Mouse (Mus musculus) kidney, embryonic 15.5 days (tissue): ENCODE results near the gene Vps26a. TPM values are rescaled to one million over a fixed set of nuclear protein-coding genes. Genes with fewer than 3 reads are reported as not detected.

Experiments used
- ATAC-seq: fragments of 200-750 bp; cut with Nextera tagmentation; replicated peaks from 2 replicates; pipeline ENCODE4 v1.8.0; 2017; ENCODE audit warnings: moderate TSS enrichment; ENCODE audit not compliant: low FRiP score
- H3K27ac ChIP-seq: fragments of 300-500 bp; sonication (generic); 2 replicates; pipeline ENCODE4 v1.5.1; 2015; ENCODE audit warnings: mild to moderate bottlenecking, inconsistent platforms
- H3K27me3 ChIP-seq: fragments of 300-500 bp; sonication (generic); 2 replicates; pipeline ENCODE4 v1.6.1; 2015; ENCODE audit warnings: inconsistent platforms
- H3K36me3 ChIP-seq: fragments of 300-500 bp; sonication (generic); 2 replicates; pipeline ENCODE4 v1.6.1; 2015; ENCODE audit warnings: inconsistent platforms
- H3K4me1 ChIP-seq: fragments of 300-500 bp; sonication (generic); 2 replicates; pipeline ENCODE4 v1.6.1; 2015; ENCODE audit warnings: inconsistent platforms
- H3K4me2 ChIP-seq: fragments of 300-500 bp; sonication (generic); 2 replicates; pipeline ENCODE4 v1.6.1; 2015; ENCODE audit warnings: moderate library complexity, mild to moderate bottlenecking, inconsistent platforms
- H3K4me3 ChIP-seq: fragments of 300-500 bp; sonication (generic); replicated peaks from 2 replicates; pipeline ENCODE4 v1.5.1; 2015; ENCODE audit warnings: mild to moderate bottlenecking, inconsistent platforms
- H3K9ac ChIP-seq: fragments of 300-500 bp; sonication (generic); 2 replicates; pipeline ENCODE4 v1.6.1; 2015; ENCODE audit warnings: mild to moderate bottlenecking, inconsistent platforms
- H3K9me3 ChIP-seq: fragments of 300-500 bp; sonication (generic); replicated peaks from 2 replicates; pipeline ENCODE4 v1.6.1; 2016; ENCODE audit warnings: inconsistent platforms
- WGBS: fragments of 180-500 bp; shearing (Covaris S2); methylation state at CpG from one replicate; pipeline ENCODE4 v1.1.7; 2015; ENCODE audit warnings: mixed read lengths; 5-methylcytosine and 5-hydroxymethylcytosine counted together
- polyA plus RNA-seq: library from polyadenylated mRNA; unstranded; fragments of >200 nt; fragmentation: Nextera tagmentation; extraction: Ambion mirVana; gene quantifications from 2 replicates; pipeline ENCODE4 v1.2.1, GENCODE M21; 2015

The Vps26a gene
- 79.3 and 81.7 TPM in 2 replicates for polyA plus RNA-seq

DNA sequence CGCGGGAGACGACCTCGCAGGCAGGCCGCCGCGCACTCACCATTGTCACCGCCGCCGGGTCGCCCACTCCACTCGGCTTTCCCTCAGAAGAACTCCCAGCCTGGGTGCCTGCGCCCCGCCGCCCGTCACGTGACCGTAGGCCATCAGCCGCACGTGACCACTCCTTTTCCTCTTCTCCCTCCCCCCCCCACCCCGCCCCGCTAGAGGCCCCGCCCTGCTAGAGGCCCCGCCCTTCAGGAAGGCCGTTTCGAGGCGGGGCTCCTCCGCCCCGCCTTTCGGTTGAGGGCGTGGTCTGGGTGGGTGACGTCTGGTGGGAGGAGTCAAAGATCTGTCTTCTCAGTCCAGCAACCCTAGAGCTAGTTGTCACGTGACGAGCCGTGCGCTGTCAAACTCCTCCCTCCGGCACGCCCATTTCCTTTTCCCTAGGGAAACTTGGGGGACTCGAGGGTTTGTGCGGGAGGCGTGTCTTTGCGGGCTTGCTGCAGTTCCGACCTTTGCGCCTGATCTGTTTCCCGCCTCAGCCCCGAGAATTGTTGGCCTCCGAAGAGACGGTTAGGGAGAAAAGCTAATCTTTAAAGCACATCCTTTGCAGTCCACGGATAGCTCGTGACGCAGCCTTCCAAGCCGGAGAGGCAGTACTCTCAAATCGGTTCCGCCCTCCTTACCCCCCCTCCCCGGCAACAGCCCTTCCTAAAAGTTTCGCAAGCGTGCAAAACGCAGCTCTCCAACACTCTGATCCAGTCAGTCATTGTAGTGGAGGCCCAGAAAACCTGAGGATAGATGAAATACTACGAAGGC, at the start of gene Vps26a:
TSS of gene Vps26a (minus strand) at position 188 of the 798 bp plus-strand sequence.
- Histone ChIP-seq H3K9me3 (no peaks in the 10 kb centered on the region), H3K4me3 (peak within 1 kb of the TSS; percentile 78), H3K4me2 (peak within 1 kb of the TSS; percentile 77), H3K9ac (peak within 1 kb of the TSS; percentile 85), H3K36me3 (no peaks in the 10 kb centered on the region), H3K27ac (peak within 1 kb of the TSS; percentile 84), H3K27me3 (no peaks in the 10 kb centered on the region), H3K4me1 (peaks cover 8% of the 10 kb centered on the region; the same call in 1 of the 2 replicates)
- under 1% methylated on average over 52 of the region's 59 CpGs for WGBS
- peak; percentile 90 for ATAC-seq

DNA sequence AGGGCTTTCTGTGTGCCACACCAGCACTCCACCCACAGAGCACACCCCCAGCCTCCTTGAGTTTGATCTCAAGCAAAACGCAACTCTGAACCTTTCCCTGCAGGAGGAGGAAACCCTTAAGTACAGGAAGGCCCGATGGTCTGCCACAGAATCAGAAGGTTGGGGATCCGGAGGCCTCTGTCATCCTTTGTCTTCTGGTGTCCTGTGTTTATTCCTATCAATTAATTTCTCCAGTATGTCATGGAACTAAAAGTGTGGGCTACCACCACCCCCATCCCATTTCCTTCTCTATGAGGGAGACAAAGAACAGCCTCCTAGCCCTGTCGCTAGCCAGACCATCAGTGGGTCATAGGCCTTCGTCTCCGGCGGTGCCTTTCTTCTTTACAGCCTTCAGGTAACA, 47.9 kb upstream of the Vps26a start:
- ATAC-seq = no peak
- WGBS = 76% methylated on average over 7 of the region's 7 CpGs
- Histone ChIP-seq H3K4me3 (no peak overlapping the region), H3K36me3 (no peaks in the 10 kb centered on the region), H3K27ac (no peak overlapping the region), H3K9ac (no peak overlapping the region), H3K4me2 (no peak overlapping the region), H3K27me3 (no peaks in the 10 kb centered on the region), H3K4me1 (0 out of 2 replicates have a peak, but pooled peaks cover 4% of the 10 kb centered on the region), H3K9me3 (no peaks in the 10 kb centered on the region)

DNA sequence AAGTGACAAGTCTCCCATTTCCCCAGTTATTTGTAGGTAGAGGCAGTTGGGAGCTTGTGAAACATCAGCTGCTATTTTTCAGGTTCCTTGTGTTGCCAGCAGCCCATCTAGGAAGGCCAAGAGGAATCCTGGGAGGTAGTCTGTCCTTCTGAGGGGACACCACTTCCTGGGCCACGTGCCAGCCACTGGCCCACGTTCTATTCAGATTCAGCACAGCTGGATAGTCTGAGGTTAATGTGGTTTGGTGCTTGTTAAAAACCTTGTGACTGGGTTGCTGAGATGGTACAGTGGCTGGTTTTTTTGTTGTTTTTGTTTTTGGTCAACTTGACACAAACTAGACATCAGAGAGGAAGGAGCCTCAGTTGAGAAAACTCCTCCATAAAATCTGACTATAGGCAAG, 46.2 kb upstream of the Vps26a start:
- Histone ChIP-seq H3K9ac (no peak overlapping the region), H3K4me3 (no peak overlapping the region), H3K27me3 (no peaks in the 10 kb centered on the region), H3K4me2 (no peak overlapping the region), H3K27ac (no peak overlapping the region), H3K4me1 (0 out of 2 replicates have a peak, but pooled peaks cover 4% of the 10 kb centered on the region), H3K9me3 (no peaks in the 10 kb centered on the region), H3K36me3 (no peaks in the 10 kb centered on the region)
- no peak for ATAC-seq
- WGBS = 51% methylated on average over 2 of the region's 2 CpGs

DNA sequence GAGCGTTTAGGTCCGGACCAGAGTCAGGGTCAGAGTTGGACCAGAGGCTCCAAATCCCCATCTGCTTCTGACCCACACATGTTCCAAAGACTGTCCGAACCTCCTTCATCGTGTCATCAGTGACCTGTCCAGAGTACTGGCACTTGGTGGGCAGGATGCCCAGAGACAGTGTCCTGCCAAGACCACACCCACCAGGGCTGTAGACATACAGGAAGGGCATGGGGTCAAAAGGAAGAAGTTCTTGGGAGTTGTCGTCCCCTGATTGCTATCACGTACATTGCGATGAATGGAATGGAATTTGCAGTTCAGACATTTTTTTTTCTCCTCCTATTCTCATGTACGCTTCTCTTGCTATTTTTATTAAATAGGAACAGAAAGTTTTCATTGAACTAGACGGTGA, 43.6 kb upstream of the Vps26a start:
- H3K9me3 ChIP-seq = no peaks in the 10 kb centered on the region
- H3K4me3 ChIP-seq = no peak overlapping the region
- H3K4me2 ChIP-seq = no peak overlapping the region
- 77% methylated on average over 9 of the region's 9 CpGs for WGBS
- ATAC-seq = no peak; the same call in 1 of the 2 replicates
- no peak overlapping the region for H3K9ac ChIP-seq
- H3K36me3 ChIP-seq = no peaks in the 10 kb centered on the region
- 0 out of 2 replicates have a peak, but pooled peaks cover 4% of the 10 kb centered on the region for H3K4me1 ChIP-seq
- no peak overlapping the region for H3K27ac ChIP-seq
- H3K27me3 ChIP-seq = no peaks in the 10 kb centered on the region

DNA sequence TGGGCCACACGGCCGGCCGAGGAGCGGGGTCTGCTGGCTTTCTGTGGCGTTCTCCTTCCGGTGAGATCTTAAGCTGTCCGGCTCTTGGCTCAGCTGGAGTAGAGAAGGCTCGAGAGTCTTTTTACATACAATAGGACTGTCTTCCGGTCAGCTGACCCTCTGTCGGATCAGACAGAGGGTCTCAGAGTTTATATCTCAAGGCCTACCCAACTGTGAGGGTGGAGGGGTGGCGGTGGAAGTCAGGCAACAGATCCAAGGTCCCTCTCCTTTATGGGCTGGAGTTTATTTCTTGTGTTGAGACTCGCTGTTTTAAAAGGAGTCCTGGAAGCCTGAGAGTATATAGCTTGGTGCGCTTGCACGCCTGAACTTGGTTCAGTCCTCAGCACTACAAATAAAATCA, 40.7 kb upstream of the Vps26a start, which contains the start of gene Srgn:
TSS of gene Srgn (minus strand) at position 101 of the 400 bp plus-strand sequence.
- WGBS = 88% methylated on average over 14 of the region's 14 CpGs
- Histone ChIP-seq H3K9ac (no peak within 1 kb of the TSS), H3K4me3 (no peak within 1 kb of the TSS), H3K27me3 (no peaks in the 10 kb centered on the region), H3K4me1 (no peaks in the 10 kb centered on the region), H3K9me3 (no peaks in the 10 kb centered on the region), H3K4me2 (no peak within 1 kb of the TSS), H3K27ac (no peak within 1 kb of the TSS), H3K36me3 (no peaks in the 10 kb centered on the region)
- no peak for ATAC-seq

DNA sequence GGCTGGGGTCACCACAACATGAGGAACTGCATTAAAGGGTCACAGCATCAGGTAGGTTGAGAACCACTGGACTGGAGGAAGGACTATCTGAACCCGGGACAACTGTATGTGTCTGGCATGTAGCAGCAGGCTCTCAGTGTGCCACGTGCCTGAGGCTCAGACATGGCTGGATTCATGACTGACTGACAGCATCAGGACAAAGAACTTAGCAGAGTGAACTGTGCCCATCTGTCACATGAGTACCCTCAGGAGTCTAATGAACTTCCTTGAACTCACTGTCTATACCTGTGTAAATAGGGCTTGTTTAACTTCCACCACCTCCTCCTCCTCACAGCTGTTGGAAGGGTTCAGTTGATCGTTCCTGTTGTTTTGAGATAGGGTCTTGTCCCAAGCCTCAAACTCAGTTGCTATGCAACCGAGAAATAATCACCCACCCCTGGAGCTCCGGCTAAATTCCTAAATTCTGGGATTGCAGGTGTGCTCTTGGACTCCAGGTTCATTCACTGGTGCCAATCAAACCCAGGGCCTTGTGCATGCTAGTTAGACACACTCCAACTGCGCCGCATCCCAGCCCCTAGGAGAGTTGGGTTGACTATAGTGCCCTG, 35.8 kb upstream of the Vps26a start:
- H3K9me3 ChIP-seq = no peaks in the 10 kb centered on the region
- H3K4me2 ChIP-seq = no peak overlapping the region
- H3K4me1 ChIP-seq = no peaks in the 10 kb centered on the region
- H3K4me3 ChIP-seq = no peak overlapping the region
- no peak for ATAC-seq
- H3K27me3 ChIP-seq = no peaks in the 10 kb centered on the region
- WGBS = 76% methylated on average over 7 of the region's 7 CpGs
- H3K27ac ChIP-seq = no peak overlapping the region
- no peak overlapping the region for H3K9ac ChIP-seq
- H3K36me3 ChIP-seq = no peaks in the 10 kb centered on the region

DNA sequence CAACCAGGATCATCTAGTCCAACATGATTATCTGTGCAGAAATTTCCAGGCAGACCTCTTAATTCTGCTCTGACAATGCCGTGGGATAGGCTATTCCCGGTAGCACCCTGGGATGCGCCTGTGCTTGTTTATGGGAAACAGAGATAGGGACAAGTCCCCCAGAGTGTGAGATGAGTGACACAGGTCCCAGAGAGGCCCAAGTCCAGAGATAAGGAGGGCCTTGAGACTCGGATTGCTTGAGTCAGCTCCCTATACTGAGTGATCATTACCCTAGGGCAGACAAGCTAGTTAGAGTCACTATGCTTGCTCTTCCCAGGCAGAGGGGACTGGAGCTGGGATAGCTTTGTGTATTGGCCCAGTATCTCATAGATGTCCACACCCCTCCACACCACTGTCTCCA, 35.2 kb upstream of the Vps26a start:
- Histone ChIP-seq H3K4me1 (no peaks in the 10 kb centered on the region), H3K4me2 (no peak overlapping the region), H3K36me3 (no peaks in the 10 kb centered on the region), H3K9ac (no peak overlapping the region), H3K27me3 (no peaks in the 10 kb centered on the region), H3K27ac (no peak overlapping the region), H3K4me3 (no peak overlapping the region), H3K9me3 (no peaks in the 10 kb centered on the region)
- WGBS = 69% methylated on average over 4 of the region's 4 CpGs
- no peak for ATAC-seq

DNA sequence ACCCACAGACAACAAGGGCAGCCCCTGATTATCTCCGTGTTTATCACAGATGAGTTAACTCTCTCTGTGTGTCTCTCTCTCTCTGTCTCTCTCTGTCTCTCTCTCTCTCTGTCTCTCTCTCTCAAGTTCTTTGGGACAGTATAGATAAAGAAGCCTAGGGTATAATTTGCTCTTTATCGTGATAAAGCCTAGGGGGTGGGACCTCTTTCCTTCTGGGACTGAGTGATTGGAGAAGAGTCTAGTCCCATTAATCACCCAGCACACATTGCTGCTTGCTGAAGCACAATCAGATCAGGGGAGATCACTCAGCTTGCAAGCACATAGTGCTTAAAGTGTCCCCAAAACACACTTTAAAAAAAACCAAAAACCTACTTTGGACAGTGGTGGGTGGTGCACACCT, 34.3 kb upstream of the Vps26a start:
- Histone ChIP-seq H3K27me3 (no peaks in the 10 kb centered on the region), H3K4me3 (no peak overlapping the region), H3K4me1 (no peaks in the 10 kb centered on the region), H3K36me3 (no peaks in the 10 kb centered on the region), H3K9ac (no peak overlapping the region), H3K4me2 (no peak overlapping the region), H3K27ac (no peak overlapping the region), H3K9me3 (no peaks in the 10 kb centered on the region)
- ATAC-seq = no peak
- 68% methylated on average over 2 of the region's 2 CpGs for WGBS

DNA sequence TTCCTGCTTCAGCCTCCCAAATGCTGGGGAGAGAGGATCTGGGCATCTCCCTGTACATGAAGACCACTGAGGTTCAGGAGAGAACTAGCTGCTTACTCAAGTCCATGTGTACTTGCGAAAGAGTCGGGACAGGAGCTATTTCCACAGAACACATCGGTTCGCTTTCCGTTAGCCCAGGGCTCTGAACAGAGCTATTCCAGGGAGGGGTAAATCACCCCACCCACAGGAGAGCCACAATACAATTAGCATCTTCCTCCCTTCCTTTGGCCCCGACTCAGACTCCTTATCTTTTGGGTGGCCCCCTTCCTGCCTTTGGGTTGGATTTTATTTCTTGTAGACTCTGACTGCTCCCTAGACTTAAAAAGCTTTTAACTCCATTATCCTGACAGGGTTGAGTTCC, 30.9 kb upstream of the Vps26a start:
- no peak overlapping the region for H3K27ac ChIP-seq
- H3K4me2 ChIP-seq = no peak overlapping the region
- no peak for ATAC-seq
- no peaks in the 10 kb centered on the region for H3K36me3 ChIP-seq
- no peak overlapping the region for H3K9ac ChIP-seq
- H3K4me3 ChIP-seq = no peak overlapping the region
- WGBS = 86% methylated on average over 6 of the region's 6 CpGs
- no peaks in the 10 kb centered on the region for H3K4me1 ChIP-seq
- H3K27me3 ChIP-seq = no peaks in the 10 kb centered on the region
- H3K9me3 ChIP-seq = no peaks in the 10 kb centered on the region

DNA sequence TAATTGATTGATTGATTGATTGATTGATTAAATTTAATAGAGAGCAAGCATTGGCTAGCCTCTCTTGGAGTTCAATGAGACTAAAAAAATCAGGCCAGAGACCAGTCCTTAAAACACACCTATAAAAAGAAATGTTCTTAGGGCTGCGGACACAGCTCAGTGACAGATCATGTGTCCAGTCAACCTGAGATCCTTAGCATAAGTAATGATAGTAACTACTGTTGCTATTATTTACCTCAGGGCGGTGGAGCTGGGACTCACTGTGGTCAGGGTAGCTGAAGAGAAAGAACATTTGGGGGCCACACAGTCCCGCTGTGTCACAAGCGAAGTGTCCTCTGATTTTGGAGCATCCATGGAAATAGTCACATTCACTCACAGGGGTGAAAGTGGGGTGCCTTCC, 26.2 kb upstream of the Vps26a start:
- no peak overlapping the region for H3K4me2 ChIP-seq
- H3K4me3 ChIP-seq = no peak overlapping the region
- H3K9me3 ChIP-seq = no peaks in the 10 kb centered on the region
- no peaks in the 10 kb centered on the region for H3K36me3 ChIP-seq
- WGBS = 89% methylated on average over 4 of the region's 4 CpGs
- no peak for ATAC-seq
- no peak overlapping the region for H3K9ac ChIP-seq
- peaks cover 10% of the 10 kb centered on the region for H3K27me3 ChIP-seq
- H3K4me1 ChIP-seq = peaks cover 8% of the 10 kb centered on the region
- no peak overlapping the region for H3K27ac ChIP-seq

DNA sequence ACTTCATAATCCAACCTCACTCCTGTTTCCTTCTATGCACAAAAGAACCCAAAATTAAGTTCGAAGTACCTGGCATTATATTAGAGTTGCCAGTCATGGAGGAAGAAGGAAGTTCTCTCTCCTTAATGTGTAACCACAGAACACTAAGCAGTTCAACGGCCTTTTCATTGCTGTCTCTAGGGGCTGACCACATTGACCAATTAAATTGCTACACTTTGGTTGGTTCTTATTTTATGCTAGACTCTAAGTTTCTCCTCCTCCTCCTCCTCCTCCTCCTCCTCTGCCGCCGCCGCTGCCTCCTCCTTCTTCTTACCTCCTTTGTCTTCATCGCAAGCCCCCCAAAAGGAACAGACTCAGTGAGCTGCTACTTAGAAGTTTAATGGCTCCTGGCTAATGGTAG, 24.9 kb upstream of the Vps26a start:
- Histone ChIP-seq H3K4me2 (no peak overlapping the region), H3K36me3 (no peaks in the 10 kb centered on the region), H3K9ac (no peak overlapping the region), H3K27ac (no peak overlapping the region), H3K4me1 (peaks cover 13% of the 10 kb centered on the region), H3K9me3 (no peaks in the 10 kb centered on the region), H3K4me3 (no peak overlapping the region), H3K27me3 (peaks cover 20% of the 10 kb centered on the region)
- no peak for ATAC-seq
- 83% methylated on average over 6 of the region's 6 CpGs for WGBS

DNA sequence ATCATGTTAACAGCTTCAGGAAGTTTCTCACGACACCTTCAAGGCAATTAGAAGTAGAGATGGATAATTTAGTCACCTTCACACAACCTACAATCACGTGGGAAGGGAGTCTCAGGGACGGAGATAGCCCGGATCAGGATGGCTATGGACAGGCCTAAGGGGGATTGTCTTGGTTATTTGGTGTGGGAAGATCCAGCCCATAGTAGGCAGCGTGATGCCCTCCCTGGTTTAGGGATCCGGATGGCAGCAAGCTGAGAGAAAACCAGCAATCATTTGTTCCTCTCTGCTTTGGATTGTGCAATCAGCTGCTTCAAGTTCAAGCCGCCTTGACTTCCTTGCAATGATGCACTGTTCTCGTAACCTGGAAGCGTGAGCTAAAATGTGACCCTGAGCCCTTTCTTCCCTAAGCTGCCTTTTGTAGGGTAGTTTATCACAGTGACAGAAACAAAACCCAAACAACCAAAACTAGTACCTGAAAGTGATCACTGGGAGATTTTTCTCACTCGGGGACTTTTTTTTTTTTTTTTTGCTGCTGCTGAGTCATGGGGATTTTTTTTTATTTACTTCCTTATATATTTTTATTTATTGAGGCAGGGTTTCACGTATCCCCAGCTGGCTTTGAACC, 22.5 kb upstream of the Vps26a start:
- H3K36me3 ChIP-seq = no peaks in the 10 kb centered on the region
- WGBS = 68% methylated on average over 11 of the region's 11 CpGs
- ATAC-seq = no peak
- peaks cover 13% of the 10 kb centered on the region for H3K4me1 ChIP-seq
- peaks cover 20% of the 10 kb centered on the region for H3K27me3 ChIP-seq
- H3K9me3 ChIP-seq = no peaks in the 10 kb centered on the region
- no peak overlapping the region for H3K4me3 ChIP-seq
- no peak overlapping the region for H3K4me2 ChIP-seq
- H3K9ac ChIP-seq = no peak overlapping the region
- H3K27ac ChIP-seq = no peak overlapping the region; the same call in 1 of the 2 replicates
